Mouse (Mus musculus) CH12.LX (cell line): ENCODE measurements around the gene Prcc. TPM values are rescaled to one million over a fixed set of nuclear protein-coding genes. Genes with fewer than 3 reads are reported as not detected.

Experiments used
- DNase-seq: peaks from one replicate; pipeline ENCODE4 v3.0.0-alpha.2; 2013; ENCODE audit errors: extremely low read depth
- H3K27ac ChIP-seq: 2 replicates; pipeline ENCODE4 v1.5.1; 2012; ENCODE audit warnings: low read depth, mild to moderate bottlenecking, control low read depth, moderate library complexity; ENCODE audit not compliant: insufficient read depth
- H3K27me3 ChIP-seq: replicated peaks from 2 replicates; pipeline ENCODE3; 2012; ENCODE audit warnings: inconsistent platforms
- H3K36me3 ChIP-seq, 2 experiments: replicated peaks in 1 of 2; 2 replicates each; pipeline versions ENCODE3 to v1.6.1; 2012; ENCODE audit warnings: inconsistent platforms in 1 of 2, low read length in 1 of 2, mild to moderate bottlenecking in 1 of 2, mixed read lengths in 1 of 2, moderate library complexity in 1 of 2; ENCODE audit not compliant: control insufficient read depth in 1 of 2, insufficient read depth in 1 of 2
- H3K4me1 ChIP-seq, 2 experiments: 2 replicates each; pipeline ENCODE4 v1.6.1; 2012; ENCODE audit warnings: inconsistent platforms in 1 of 2, moderate library complexity in 1 of 2; ENCODE audit not compliant: insufficient read depth in 2 of 2, control insufficient read depth in 1 of 2
- H3K4me2 ChIP-seq: 2 replicates; pipeline ENCODE4 v1.6.1; 2012; ENCODE audit warnings: low read depth, mild to moderate bottlenecking, control low read depth; ENCODE audit not compliant: poor library complexity, insufficient read depth, severe bottlenecking
- H3K4me3 ChIP-seq, 3 experiments: fragments of 150-350 bp in 1 of 3; sonication (generic) in 1 of 3; replicated peaks in 1 of 3; 2 replicates each; pipeline versions ENCODE3 to v1.5.1; 2011 to 2012; ENCODE audit warnings: low read depth in 2 of 3, low read length in 2 of 3, mild to moderate bottlenecking in 2 of 3, moderate library complexity in 2 of 3, control low read depth in 1 of 3, improper control_type of control experiment in 1 of 3, inconsistent platforms in 1 of 3, mixed read lengths in 1 of 3; ENCODE audit not compliant: poor library complexity in 1 of 3
- H3K79me2 ChIP-seq: replicated peaks from 2 replicates; pipeline ENCODE4 v1.6.1; 2012; ENCODE audit warnings: mild to moderate bottlenecking, moderate library complexity; ENCODE audit not compliant: control insufficient read depth, poor library complexity, insufficient read depth, severe bottlenecking; ENCODE audit errors: extremely low read depth
- H3K9ac ChIP-seq: 2 replicates; pipeline ENCODE4 v1.6.1; 2012; ENCODE audit warnings: low read depth, mild to moderate bottlenecking, control low read depth, moderate library complexity; ENCODE audit not compliant: insufficient read depth
- H3K9me3 ChIP-seq: replicated peaks from 2 replicates; pipeline ENCODE3; 2012; ENCODE audit warnings: low read length, inconsistent platforms, mixed read lengths
- CTCF ChIP-seq, 2 experiments: IDR thresholded peaks in 1 of 2; conservative IDR thresholded peaks in 1 of 2; 2 replicates each; pipeline ENCODE4 v1.5.1; 2011 to 2012; ENCODE audit warnings: low read depth in 2 of 2, low read length in 2 of 2, improper control_type of control experiment in 1 of 2, inconsistent platforms in 1 of 2, mild to moderate bottlenecking in 1 of 2, moderate library complexity in 1 of 2
- E2F4 ChIP-seq: IDR thresholded peaks from 2 replicates; pipeline ENCODE4 v1.6.1; 2011; ENCODE audit warnings: low read depth, low read length, improper control_type of control experiment; ENCODE audit not compliant: insufficient replicate concordance
- ELF1 ChIP-seq: IDR thresholded peaks from 2 replicates; pipeline ENCODE4 v1.6.1; 2014; ENCODE audit warnings: low read depth, mild to moderate bottlenecking, inconsistent platforms, low read length, improper control_type of control experiment
- EP300 ChIP-seq: IDR thresholded peaks from 2 replicates; pipeline ENCODE4 v1.6.1; 2011; ENCODE audit warnings: low read length, improper control_type of control experiment
- GABPA ChIP-seq: IDR thresholded peaks from 2 replicates; pipeline ENCODE4 v1.6.1; 2012; ENCODE audit warnings: low read depth, low read length, improper control_type of control experiment, inconsistent platforms; ENCODE audit not compliant: insufficient replicate concordance
- HCFC1 ChIP-seq: IDR thresholded peaks from 2 replicates; pipeline ENCODE4 v1.6.1; 2012; ENCODE audit warnings: low read depth, mild to moderate bottlenecking, inconsistent platforms, low read length, improper control_type of control experiment
- MAZ ChIP-seq: IDR thresholded peaks from 2 replicates; pipeline ENCODE4 v1.6.1; 2012; ENCODE audit warnings: low read depth, mild to moderate bottlenecking, inconsistent platforms, low read length, improper control_type of control experiment, moderate library complexity
- MEF2A ChIP-seq: IDR thresholded peaks from 2 replicates; pipeline ENCODE4 v1.6.1; 2014; ENCODE audit warnings: low read depth, mild to moderate bottlenecking, inconsistent platforms, low read length, improper control_type of control experiment, borderline replicate concordance
- POLR2AphosphoS2 ChIP-seq: IDR thresholded peaks from 2 replicates; pipeline ENCODE4 v1.6.1; 2011; ENCODE audit warnings: low read depth, low read length, improper control_type of control experiment
- RAD21 ChIP-seq: IDR thresholded peaks from 2 replicates; pipeline ENCODE4 v1.6.1; 2011; ENCODE audit warnings: low read depth, mild to moderate bottlenecking, low read length, improper control_type of control experiment, moderate library complexity
- SMC3 ChIP-seq: IDR thresholded peaks from 2 replicates; pipeline ENCODE4 v1.6.1; 2011; ENCODE audit warnings: low read depth, low read length, improper control_type of control experiment
- UBTF ChIP-seq: IDR thresholded peaks from 2 replicates; pipeline ENCODE4 v1.6.1; 2012; ENCODE audit warnings: low read depth, mild to moderate bottlenecking, inconsistent platforms, low read length, improper control_type of control experiment, moderate library complexity
- USF1 ChIP-seq: IDR thresholded peaks from 2 replicates; pipeline ENCODE4 v1.6.1; 2014; ENCODE audit warnings: low read depth, mild to moderate bottlenecking, inconsistent platforms, low read length, improper control_type of control experiment
- USF2 ChIP-seq: conservative IDR thresholded peaks from 2 replicates; pipeline ENCODE4 v1.6.1; 2011; ENCODE audit warnings: low read depth, low read length, improper control_type of control experiment
- ZC3H11A ChIP-seq: IDR thresholded peaks from 2 replicates; pipeline ENCODE4 v1.6.1; 2012; ENCODE audit warnings: low read depth, mild to moderate bottlenecking, inconsistent platforms, low read length, improper control_type of control experiment
- dilution Hi-C: fragments of 300-500 bp; cut with MboI; formaldehyde crosslinking; loops from 2 replicates; pipeline ENCODE4 v1.14.3; 2020; ENCODE audit warnings: low sequenced_read_pairs; ENCODE audit not compliant: extremely low pct_unique_long_range_greater_than_20kb, extremely low pct_ligation_motif_present
- in situ Hi-C: fragments of 300-500 bp; cut with MboI; formaldehyde crosslinking; loops from 3 replicates; pipeline ENCODE4 v1.14.3; 2019; ENCODE audit warnings: low sequenced_read_pairs, low pct_ligation_motif_present, low pct_unique_long_range_greater_than_20kb, mixed read lengths
- polyA plus RNA-seq: library from polyadenylated mRNA; unstranded; fragments of >175 nt; gene quantifications from 2 replicates; pipeline ENCODE4 v1.2.1, GENCODE M21; 2012; ENCODE audit warnings: low read depth; ENCODE audit not compliant: insufficient read length
- total RNA-seq, 2 experiments: library from RNA; depleted of rRNA; stranded (reverse); fragments of 300-350 nt in 1 of 2; fragments of >200 nt in 1 of 2; gene quantifications; 2 replicates each; pipeline ENCODE4 v1.2.3; 2012 to 2014

Gene Prcc
- total and polyA plus RNA-seq, 3 experiments, result 26.4 to 58.5 (median 48.6) TPM

- H3K9me3 ChIP-seq, result no peaks in the 10 kb centered on the region
- no peak overlapping the region for H3K27ac ChIP-seq
- dilution Hi-C loops, result no loop called here
- peaks cover 93% of the 10 kb centered on the region for H3K27me3 ChIP-seq
- H3K4me3 ChIP-seq, result no peak overlapping the region
- in situ Hi-C loops, result no loop called here
- H3K36me3 ChIP-seq, result no peaks in the 10 kb centered on the region
- DNase-seq, result no peak
- peaks cover 0 to 4% of the 10 kb centered on the region in 2 experiments; a peak in 2 of 4 replicates for H3K4me1 ChIP-seq
- no peak overlapping the region for H3K4me2 ChIP-seq
- no peak overlapping the region for H3K9ac ChIP-seq
- H3K79me2 ChIP-seq, result no peaks in the 10 kb centered on the region
- no peak for TF ChIP-seq MAZ
- no peak for TF ChIP-seq EP300
- no peak for TF ChIP-seq SMC3
- no peak for TF ChIP-seq ZC3H11A
- no peak for TF ChIP-seq HCFC1
- no peak for TF ChIP-seq E2F4
- TF ChIP-seq POLR2AphosphoS2, result no peak
- no peak for TF ChIP-seq USF1
- TF ChIP-seq GABPA, result no peak
- no peak for TF ChIP-seq ELF1
- TF ChIP-seq RAD21, result no peak
- TF ChIP-seq UBTF, result no peak
- no peak for TF ChIP-seq MEF2A
- no peak for TF ChIP-seq CTCF (conservative IDR thresholded peaks at IDR 0.05 in 1 of 2, IDR thresholded peaks at IDR 0.05 in 1 of 2; ENCODE audit: low read depth in 2 of 2, low read length in 2 of 2)
- TF ChIP-seq USF2, result no peak
- TF ChIP-seq, all 38 proteins: peak for 0
Measured at GRCm38 (mm10) chr3:87809322-87809962, 76.0 kb downstream of the Prcc start.

Other genes with a start within 250 kb of the Prcc start
- gene Lrrc71, start 137.0 kb downstream of the Prcc start, total RNA-seq (2012; rRNA removed), result 0.17 and 0.21 TPM in 2 replicates
- gene Lrrc71, start 137.0 kb downstream of the Prcc start, total RNA-seq (2014; rRNA removed), result not detected in 2 replicates
- 0.14 TPM in 1 of 2 replicates, not detected in the other for gene Lrrc71, start 137.0 kb downstream of the Prcc start, polyA plus RNA-seq
- 0.92 and 1.6 TPM in 2 replicates for gene Ntrk1, start 90.4 kb downstream of the Prcc start, total RNA-seq (2012; rRNA removed)
- gene Ntrk1, start 90.4 kb downstream of the Prcc start, total RNA-seq (2014; rRNA removed), result 0.36 and 0.55 TPM in 2 replicates
- 0.47 and 0.53 TPM in 2 replicates for gene Ntrk1, start 90.4 kb downstream of the Prcc start, polyA plus RNA-seq
- gene Insrr, start 88.7 kb downstream of the Prcc start, total RNA-seq (2012; rRNA removed), result 0.08 TPM in 1 of 2 replicates, not detected in the other
- gene Insrr, start 88.7 kb downstream of the Prcc start, total RNA-seq (2014; rRNA removed), result not detected in 2 replicates
- gene Insrr, start 88.7 kb downstream of the Prcc start, polyA plus RNA-seq, result 0.06 TPM in 1 of 2 replicates, not detected in the other
- gene Pear1, start 61.3 kb downstream of the Prcc start, total RNA-seq (2012; rRNA removed), result 0.50 and 1.2 TPM in 2 replicates
- gene Pear1, start 61.3 kb downstream of the Prcc start, total RNA-seq (2014; rRNA removed), result 0.20 and 0.22 TPM in 2 replicates
- 0.35 and 0.46 TPM in 2 replicates for gene Pear1, start 61.3 kb downstream of the Prcc start, polyA plus RNA-seq
- 39.2 and 46.6 TPM in 2 replicates for gene Sh2d2a, start 38.9 kb downstream of the Prcc start, total RNA-seq (2012; rRNA removed)
- 19.9 and 23.2 TPM in 2 replicates for gene Sh2d2a, start 38.9 kb downstream of the Prcc start, total RNA-seq (2014; rRNA removed)
- gene Sh2d2a, start 38.9 kb downstream of the Prcc start, polyA plus RNA-seq, result 66.8 and 74.5 TPM in 2 replicates
- gene Hdgf, start 20.7 kb upstream of the Prcc start, total RNA-seq (2012; rRNA removed), result 199 and 223 TPM in 2 replicates
- 215 and 219 TPM in 2 replicates for gene Hdgf, start 20.7 kb upstream of the Prcc start, total RNA-seq (2014; rRNA removed)
- gene Hdgf, start 20.7 kb upstream of the Prcc start, polyA plus RNA-seq, result 468 and 755 TPM in 2 replicates
- 160 and 176 TPM in 2 replicates for gene Mrpl24, start 33.9 kb upstream of the Prcc start, total RNA-seq (2012; rRNA removed)
- gene Mrpl24, start 33.9 kb upstream of the Prcc start, total RNA-seq (2014; rRNA removed), result 166 and 168 TPM in 2 replicates
- 123 and 156 TPM in 2 replicates for gene Mrpl24, start 33.9 kb upstream of the Prcc start, polyA plus RNA-seq
- 40.8 and 52.9 TPM in 2 replicates for gene Isg20l2, start 44.7 kb upstream of the Prcc start, total RNA-seq (2012; rRNA removed)
- gene Isg20l2, start 44.7 kb upstream of the Prcc start, total RNA-seq (2014; rRNA removed), result 68.8 and 76.2 TPM in 2 replicates
- 44.5 and 45.0 TPM in 2 replicates for gene Isg20l2, start 44.7 kb upstream of the Prcc start, polyA plus RNA-seq
- gene Rrnad1, start 45.1 kb upstream of the Prcc start, total RNA-seq (2012; rRNA removed), result 11.4 and 12.3 TPM in 2 replicates
- 7.3 and 8.0 TPM in 2 replicates for gene Rrnad1, start 45.1 kb upstream of the Prcc start, total RNA-seq (2014; rRNA removed)
- gene Rrnad1, start 45.1 kb upstream of the Prcc start, polyA plus RNA-seq, result 11.7 and 12.5 TPM in 2 replicates
- 0.38 TPM in 2 replicates for gene Crabp2, start 63.1 kb upstream of the Prcc start, total RNA-seq (2012; rRNA removed)
- gene Crabp2, start 63.1 kb upstream of the Prcc start, total RNA-seq (2014; rRNA removed), result 0.27 TPM in 1 of 2 replicates, not detected in the other
- 0.97 and 1.0 TPM in 2 replicates for gene Crabp2, start 63.1 kb upstream of the Prcc start, polyA plus RNA-seq
- gene Nes, start 85.5 kb upstream of the Prcc start, total RNA-seq (2012; rRNA removed), result 0.04 TPM in 2 replicates
- gene Nes, start 85.5 kb upstream of the Prcc start, total RNA-seq (2014; rRNA removed), result 0.04 TPM in 1 of 2 replicates, not detected in the other
- gene Nes, start 85.5 kb upstream of the Prcc start, polyA plus RNA-seq, result 0.04 TPM in 2 replicates
- 0.04 TPM in 1 of 2 replicates, not detected in the other for gene Bcan, start 114.6 kb upstream of the Prcc start, total RNA-seq (2012; rRNA removed)
- gene Bcan, start 114.6 kb upstream of the Prcc start, total RNA-seq (2014; rRNA removed), result not detected in 2 replicates
- gene Bcan, start 114.6 kb upstream of the Prcc start, polyA plus RNA-seq, result not detected in 2 replicates
- gene Hapln2, start 142.0 kb upstream of the Prcc start, total RNA-seq (2012; rRNA removed), result not detected in 2 replicates
- gene Hapln2, start 142.0 kb upstream of the Prcc start, total RNA-seq (2014; rRNA removed), result not detected in 2 replicates
- not detected in 2 replicates for gene Hapln2, start 142.0 kb upstream of the Prcc start, polyA plus RNA-seq
- 49.1 and 64.2 TPM in 2 replicates for gene Gpatch4, start 157.5 kb upstream of the Prcc start, total RNA-seq (2012; rRNA removed)
- gene Gpatch4, start 157.5 kb upstream of the Prcc start, total RNA-seq (2014; rRNA removed), result 20.3 and 21.6 TPM in 2 replicates
- gene Gpatch4, start 157.5 kb upstream of the Prcc start, polyA plus RNA-seq, result 128 and 182 TPM in 2 replicates
- gene Naxe, start 172.9 kb upstream of the Prcc start, total RNA-seq (2012; rRNA removed), result 98.1 and 124 TPM in 2 replicates
- 65.6 and 71.0 TPM in 2 replicates for gene Naxe, start 172.9 kb upstream of the Prcc start, total RNA-seq (2014; rRNA removed)
- 80.5 and 91.3 TPM in 2 replicates for gene Naxe, start 172.9 kb upstream of the Prcc start, polyA plus RNA-seq
- gene Ttc24, start 192.7 kb upstream of the Prcc start, total RNA-seq (2012; rRNA removed), result not detected in 2 replicates
- gene Ttc24, start 192.7 kb upstream of the Prcc start, total RNA-seq (2014; rRNA removed), result not detected in 2 replicates
- not detected in 2 replicates for gene Ttc24, start 192.7 kb upstream of the Prcc start, polyA plus RNA-seq
- gene Iqgap3, start 196.4 kb upstream of the Prcc start, total RNA-seq (2012; rRNA removed), result 15.9 and 21.9 TPM in 2 replicates
- 12.1 and 13.0 TPM in 2 replicates for gene Iqgap3, start 196.4 kb upstream of the Prcc start, total RNA-seq (2014; rRNA removed)
- 16.1 and 18.3 TPM in 2 replicates for gene Iqgap3, start 196.4 kb upstream of the Prcc start, polyA plus RNA-seq